Mouse (Mus musculus) cerebellum, adult 2 months (tissue): ENCODE measurements around the gene Apof.

Experiments
- CTCF ChIP-seq: fragments of 200-500 bp; IDR thresholded peaks from 2 replicates; pipeline ENCODE4 v1.5.1; 2011; ENCODE audit warnings: low read depth, mild to moderate bottlenecking, control low read depth, low read length, moderate library complexity, borderline replicate concordance; ENCODE audit not compliant: insufficient read depth
- POLR2A ChIP-seq: fragments of 200-500 bp; IDR thresholded peaks from 2 replicates; pipeline ENCODE4 v1.6.1; 2011; ENCODE audit warnings: low read length, control low read depth, borderline replicate concordance; ENCODE audit not compliant: insufficient read depth

- no peak for TF ChIP-seq CTCF
- no peak for TF ChIP-seq POLR2A
Measured at GRCm38 (mm10) chr10:128227592-128227991, 40.9 kb upstream of the Apof start.
